Mouse (Mus musculus): ENCODE measurements around the gene Ryr1.

Ryr1 gene

DNA sequence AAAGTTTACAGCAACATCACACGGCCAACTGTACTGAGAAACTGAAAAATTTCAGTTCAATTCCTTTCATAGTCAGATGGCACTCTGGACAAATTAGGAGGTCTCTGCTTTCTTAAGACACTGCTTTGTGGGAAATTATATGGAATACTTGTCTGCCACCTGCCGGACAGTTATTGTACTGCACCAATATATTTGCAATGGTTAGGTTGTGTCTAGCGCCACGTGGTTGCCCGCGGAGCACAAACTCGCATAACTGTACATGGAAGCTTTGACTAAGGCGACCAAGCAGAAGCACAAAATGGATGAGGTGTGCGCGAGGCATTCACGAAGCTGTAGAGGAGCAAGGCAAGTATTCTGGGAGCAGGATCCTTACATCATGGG lies 85.4 kb downstream of the Ryr1 start:
- in situ Hi-C loops (cut with MboI, MseI), result no loop called here

DNA sequence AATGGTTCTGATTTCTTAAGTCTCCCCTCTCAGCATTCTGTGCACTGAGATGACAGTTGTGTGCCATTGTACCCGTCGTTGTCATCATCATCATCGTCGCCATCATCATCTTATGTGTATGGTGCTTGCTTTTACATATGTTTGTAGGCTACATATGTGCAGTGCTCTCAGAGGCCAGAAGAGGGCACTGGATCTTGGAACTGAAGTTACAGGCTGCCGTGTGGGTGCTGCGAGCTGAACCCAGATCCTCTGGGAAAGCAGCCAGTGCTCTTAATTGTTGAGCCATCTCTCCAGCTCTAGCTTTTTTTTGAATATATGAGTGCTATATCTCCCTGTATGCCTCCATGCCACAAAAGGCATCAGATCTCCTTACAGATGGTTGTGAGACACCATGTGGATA lies 87.7 kb downstream of the Ryr1 start:
- in situ Hi-C loops (cut with MboI, MseI), result no loop called here

DNA sequence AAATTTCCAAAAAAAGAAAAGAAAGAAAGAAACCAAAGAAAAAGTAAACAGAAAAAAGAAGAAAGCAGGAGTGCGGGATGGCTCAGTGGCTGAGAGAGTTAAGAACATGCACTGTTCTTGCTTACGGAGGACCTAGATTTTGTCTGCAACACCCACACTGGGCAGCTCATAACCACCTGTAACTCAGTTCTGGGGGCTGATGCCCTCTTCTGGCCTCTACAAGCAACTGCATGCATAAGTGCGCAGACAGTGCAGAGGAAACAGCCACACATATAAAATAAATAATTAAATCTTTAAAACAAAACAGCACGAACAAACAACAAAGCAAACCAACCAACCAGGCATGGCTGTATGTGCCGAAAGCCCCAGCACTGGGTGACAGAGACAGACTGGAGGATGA lies 92.3 kb downstream of the Ryr1 start:
- in situ Hi-C loops (cut with MboI, MseI), result loop anchor here (5.0 kb wide), 1 partner anchor 45 kb away; no protein-coding TSS in a partner anchor

DNA sequence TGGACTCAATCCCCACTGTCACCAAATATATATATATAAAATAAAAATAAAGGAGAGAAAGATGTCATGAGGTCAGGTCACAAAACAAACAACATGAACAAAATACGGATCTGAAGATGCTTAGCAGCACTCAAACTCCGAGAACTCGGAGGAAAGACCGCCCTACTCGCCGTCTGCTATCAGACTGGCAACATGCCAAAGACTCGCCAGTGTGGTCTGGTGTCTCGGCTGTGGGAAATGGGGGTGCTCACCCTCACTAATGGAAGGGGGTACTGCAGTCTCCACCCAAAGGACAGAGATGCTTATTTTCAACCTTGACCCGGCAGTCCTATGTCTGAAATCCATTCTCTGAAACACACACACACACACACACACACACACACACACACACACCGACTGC lies 93.3 kb downstream of the Ryr1 start:
- in situ Hi-C loops (cut with MboI, MseI), result loop anchor here (5.0 kb wide), 1 partner anchor 44 kb away; no protein-coding TSS in a partner anchor

DNA sequence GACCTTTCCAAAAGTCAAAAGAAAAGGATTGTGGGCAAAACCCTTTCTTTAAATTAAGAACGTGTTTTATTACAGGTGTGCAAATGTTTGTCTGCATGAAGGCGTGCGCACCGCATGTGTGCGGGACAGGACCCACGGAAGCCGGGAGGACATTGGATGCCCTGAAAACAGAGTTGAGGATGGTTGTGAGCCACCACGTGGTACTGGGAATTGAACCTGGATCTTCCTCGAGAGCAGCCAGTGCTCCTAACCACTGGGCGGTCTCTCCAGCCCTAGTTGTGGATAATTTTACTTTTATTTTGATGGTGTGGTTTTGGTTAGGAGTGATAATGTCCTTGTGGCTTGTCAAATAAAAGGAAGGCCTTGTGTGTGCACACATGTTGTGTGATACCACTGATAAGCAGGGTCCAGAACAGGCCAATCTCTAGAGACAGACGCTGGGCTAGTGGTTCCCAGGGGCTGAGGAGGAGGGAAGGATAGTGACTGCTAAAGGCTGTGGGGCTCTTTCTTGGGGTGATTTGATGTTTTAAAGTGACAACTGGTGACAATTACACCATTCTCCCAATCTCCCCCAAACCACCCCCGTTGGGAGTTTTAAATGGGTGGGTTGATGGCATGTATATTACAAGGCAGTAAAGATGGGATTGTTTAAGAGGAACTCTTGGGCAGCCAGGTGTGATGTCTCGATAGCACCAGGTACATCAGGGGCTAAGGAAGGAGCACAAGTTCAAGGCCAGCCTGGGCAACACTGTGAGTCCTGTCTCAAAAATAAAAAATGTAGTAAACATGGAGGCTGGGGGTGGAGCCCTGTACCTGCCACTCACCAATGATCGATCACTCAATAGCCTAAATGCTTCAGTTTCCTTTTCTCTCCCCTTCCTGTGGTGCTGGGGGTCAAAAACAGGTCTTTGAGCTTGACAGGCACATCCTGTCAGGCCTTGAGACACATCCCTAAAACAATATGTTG lies 95.0 kb downstream of the Ryr1 start:
- in situ Hi-C loops (cut with MboI, MseI), result loop anchor here (5.0 kb wide), 1 partner anchor 43 kb away; no protein-coding TSS in a partner anchor

DNA sequence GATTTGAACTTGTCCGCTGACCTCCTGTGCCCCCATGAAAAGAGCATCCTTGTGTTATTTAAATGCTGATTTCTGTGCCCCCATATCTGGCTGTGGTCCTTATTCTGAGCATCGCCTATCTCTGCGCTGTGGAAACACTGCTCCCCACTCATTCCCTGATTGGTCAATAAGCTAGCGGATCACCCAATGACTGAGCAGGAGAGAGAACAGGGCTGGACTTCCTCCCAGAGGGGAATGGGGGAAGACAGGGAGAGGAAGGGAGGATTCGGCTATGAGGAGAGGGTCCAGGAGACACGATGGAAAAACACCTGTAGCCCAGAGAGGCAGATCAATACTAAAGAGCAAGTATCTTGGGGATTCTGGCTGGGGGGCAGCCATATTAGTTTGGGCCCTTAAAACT lies 96.2 kb downstream of the Ryr1 start:
- in situ Hi-C loops (cut with MboI, MseI), result no loop called here

DNA sequence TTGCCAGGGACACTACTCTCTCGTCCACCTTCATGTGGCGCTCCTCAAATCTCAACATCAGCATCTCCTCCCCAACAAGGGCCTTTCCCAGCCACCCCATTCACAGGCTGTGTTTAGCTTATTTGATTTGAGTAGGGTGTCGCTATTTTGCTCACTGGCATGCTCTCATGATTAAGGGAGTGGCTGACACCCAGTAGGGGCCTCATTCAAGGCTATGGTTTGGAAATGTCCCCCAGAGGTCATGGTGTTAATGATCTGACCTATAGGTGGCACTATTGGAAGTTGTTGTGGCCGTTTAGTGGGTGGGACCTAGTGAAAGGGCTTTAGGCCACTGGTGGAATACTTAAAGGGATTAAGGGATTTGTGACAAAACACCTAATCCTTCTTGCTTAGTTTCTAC lies 98.2 kb downstream of the Ryr1 start:
- in situ Hi-C loops (cut with MboI, MseI), result no loop called here

DNA sequence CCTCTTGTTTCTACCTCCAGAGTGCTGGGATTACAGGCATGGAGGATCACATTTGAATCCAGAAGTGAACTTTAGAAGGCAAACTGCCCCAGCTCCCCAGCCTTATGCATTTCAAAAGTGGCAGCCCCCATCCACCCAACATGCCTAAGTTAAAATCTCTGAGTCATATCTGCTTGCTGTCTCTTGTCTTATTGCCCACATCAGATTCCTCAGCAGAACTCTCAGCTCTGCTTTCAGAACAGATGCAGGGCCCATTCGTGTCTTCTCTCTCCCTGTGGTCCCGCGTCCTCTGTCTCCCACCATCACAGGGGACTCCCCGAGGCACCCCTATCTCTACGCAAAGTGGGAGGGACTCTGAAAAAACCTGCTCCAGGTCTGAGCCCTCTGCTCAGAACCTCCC lies 98.8 kb downstream of the Ryr1 start:
- in situ Hi-C loops (cut with MboI, MseI), result no loop called here

DNA sequence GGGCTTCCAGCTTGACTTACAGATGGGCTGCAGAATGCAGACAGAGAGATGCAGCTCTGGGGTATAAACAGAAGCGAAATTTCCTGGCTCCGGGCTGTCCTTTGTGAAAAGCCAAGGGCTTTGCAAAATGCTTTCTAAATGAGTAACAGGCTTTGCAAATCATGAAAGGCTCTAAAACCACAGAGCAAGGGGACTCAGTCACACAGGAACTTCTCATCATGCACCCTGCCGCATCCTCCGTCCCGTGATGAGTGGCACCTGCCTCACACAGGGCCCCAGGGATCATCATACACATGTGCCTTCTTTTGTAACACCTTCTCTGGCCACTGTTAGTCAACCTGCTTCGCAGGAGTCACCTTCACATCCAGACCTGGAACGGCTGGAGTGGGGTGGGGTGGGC lies 99.4 kb downstream of the Ryr1 start:
- in situ Hi-C loops (cut with MboI, MseI), result no loop called here

DNA sequence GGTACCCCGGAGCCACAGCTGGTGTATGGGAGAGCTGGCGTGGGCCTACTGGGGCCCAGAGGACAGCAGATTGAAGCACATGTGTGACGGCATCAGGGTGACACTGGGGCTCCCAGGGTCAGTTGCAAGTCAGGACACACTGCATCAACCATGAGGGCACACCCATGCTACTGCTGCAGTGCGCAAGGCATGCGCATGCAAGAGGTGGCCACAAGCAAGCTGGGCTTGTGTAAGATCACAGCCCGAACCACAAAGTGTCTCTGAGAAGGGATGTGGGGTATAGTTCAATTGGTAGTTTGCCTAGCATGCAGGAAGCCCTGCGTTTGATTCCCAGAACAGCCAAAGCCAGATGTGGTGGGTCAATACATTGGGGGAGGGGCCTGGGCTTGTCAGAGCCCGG lies 101.5 kb downstream of the Ryr1 start:
- in situ Hi-C loops (cut with MboI, MseI), result no loop called here

DNA sequence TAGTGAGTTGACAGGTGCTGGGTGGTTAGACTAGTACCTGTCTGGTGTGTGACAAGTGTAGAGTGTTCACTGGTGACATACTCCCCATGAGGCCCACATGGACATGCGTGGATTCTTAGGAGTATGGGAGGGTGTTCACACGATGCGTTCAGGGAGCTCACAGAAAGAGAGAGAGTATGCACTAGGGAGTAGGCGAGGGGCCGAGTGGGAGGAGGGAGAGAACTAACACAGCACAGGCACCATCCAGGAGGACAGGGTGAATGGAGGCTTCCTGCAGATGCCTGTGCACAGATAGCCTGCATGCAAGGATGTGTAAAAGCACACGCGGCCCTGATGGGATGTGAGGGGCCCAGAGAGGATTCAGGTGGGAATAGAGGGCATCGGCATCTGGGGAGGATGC lies 102.5 kb downstream of the Ryr1 start:
- in situ Hi-C loops (cut with MboI, MseI), result no loop called here

DNA sequence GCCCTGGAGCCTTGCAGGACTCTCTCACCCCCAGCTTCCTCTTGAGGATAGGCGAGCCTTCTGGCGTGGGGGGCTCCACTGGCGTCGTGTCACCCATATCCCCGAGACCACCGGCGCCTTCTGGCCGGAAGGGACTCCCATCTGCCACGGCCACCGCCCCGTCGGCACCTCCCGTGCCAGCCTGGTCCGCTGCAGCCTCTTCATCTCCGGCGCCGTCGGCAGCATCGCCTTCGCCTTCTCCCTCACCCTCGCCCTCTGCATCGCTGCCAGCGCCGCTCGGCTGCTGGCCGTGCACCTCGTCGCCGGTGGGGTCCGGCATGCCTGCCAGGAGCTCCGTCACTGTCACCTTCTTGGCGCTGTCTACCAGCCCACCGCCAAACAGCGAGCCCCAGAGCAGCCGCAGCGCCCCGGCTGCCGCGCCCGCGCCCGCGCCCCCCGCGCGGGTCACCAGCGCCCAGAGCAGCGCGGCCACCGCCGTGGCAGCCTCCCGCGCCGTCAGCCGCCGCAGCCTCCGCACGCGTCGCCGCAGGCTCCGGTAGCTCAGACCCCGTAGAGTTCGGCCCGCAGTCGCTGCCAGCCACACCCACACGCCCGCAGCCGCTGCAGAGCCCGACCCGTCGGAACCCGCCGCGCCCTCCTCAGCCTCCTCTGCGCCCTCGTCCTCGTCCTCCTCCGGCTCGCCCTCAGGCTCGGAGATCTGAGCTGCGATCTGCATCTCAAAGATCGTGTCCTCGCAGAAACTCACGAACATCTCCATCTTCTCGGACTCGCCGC lies 105.3 kb downstream of the Ryr1 start:
- in situ Hi-C loops (cut with MboI, MseI), result no loop called here

DNA sequence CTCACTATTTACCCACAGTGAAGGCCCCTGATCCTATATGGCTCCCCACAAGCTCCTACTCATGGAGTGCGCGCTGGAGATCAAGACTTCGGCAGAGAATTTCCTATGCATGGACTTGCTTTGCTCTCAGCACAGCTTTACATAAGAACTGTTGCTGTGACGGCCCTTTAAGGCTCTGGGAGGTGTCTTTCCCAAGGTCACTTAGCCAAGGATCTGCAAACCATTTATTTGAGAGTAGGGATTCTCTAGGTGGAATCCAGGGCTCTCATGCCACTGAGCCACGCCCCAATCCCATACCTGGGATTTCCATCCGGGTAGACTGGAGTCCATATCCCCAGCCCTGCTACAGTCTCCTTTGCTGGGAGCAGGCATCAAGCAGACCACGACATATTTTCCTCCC lies 107.8 kb downstream of the Ryr1 start:
- in situ Hi-C loops (cut with MboI, MseI), result no loop called here

DNA sequence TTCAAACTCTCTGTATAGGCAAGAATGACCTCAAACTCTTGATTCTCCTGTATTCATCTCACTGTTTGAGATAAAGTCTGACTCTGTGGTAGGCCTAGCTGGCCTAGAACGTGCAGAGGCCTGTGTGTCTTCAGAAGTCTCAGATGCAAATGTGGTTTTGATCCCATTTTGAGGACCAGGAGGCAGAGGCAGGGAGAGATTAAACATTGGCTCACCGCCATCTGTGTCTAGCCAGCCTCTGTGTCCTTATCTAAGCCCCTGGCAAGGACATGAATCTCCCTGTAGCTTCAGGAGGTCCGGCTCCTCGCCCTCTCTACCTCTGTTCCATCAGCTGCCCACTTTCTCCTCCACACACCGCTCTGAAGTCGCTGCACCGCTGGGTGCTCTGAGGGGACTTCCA lies 108.5 kb downstream of the Ryr1 start:
- in situ Hi-C loops (cut with MboI, MseI), result no loop called here

DNA sequence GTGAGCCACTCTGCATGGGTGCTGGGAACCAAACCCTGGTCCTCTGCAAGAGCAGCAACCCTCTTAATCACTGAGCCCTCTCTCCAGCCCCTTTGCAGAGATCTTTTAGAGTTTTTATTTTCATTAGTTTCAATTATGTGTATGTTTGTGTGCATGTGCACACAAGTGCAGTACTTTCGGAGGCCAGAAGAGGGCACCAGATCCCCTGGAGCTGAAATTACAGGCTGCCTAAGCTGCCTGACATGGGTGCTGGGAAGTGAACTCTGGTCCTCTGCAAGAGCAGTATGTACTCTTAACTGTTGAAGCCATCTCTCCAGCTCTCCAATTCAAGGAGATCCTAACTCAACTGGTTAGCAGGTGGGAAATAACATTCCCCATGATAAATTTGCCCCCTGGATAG lies 110.0 kb downstream of the Ryr1 start:
- in situ Hi-C loops (cut with MboI, MseI), result no loop called here

DNA sequence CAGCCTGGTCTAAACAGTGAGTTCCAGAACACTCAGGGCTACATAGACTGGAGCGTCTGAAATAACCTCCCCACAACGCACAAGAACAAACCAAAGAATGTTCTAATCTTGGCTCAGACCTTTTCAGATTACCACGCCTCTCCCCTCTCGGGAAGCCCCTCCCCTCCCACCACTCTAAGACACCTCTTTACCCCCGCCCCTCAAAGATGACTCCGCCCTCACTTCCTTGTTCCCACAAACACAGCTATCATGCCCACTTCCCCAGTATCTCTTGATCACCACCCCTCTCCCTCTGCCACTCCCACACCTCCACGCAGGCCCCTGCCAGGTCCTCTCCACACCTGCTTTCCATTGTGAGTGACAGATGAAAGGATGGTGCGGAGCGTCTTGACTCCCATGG lies 116.3 kb downstream of the Ryr1 start:
- in situ Hi-C loops (cut with MboI, MseI), result no loop called here

DNA sequence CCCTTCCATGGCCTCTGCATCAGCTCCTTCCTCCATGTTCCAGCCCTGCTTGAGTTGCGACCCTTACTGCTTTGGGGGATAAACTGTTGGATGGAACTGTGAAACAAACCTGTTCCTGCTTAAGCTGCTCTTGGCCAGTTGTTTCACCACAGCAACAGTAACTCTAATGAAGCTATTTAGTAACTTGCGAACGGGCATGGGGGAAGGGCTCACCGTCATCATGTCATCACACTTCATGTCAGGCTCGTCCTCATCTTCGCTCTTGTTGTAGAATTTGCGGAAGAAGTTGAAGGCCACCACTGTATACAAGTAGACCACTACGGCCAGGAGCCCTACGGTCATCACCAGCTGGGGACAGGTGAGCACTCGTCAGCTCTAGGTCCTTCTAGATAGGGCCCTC lies 116.8 kb downstream of the Ryr1 start:
- in situ Hi-C loops (cut with MboI, MseI), result no loop called here

DNA sequence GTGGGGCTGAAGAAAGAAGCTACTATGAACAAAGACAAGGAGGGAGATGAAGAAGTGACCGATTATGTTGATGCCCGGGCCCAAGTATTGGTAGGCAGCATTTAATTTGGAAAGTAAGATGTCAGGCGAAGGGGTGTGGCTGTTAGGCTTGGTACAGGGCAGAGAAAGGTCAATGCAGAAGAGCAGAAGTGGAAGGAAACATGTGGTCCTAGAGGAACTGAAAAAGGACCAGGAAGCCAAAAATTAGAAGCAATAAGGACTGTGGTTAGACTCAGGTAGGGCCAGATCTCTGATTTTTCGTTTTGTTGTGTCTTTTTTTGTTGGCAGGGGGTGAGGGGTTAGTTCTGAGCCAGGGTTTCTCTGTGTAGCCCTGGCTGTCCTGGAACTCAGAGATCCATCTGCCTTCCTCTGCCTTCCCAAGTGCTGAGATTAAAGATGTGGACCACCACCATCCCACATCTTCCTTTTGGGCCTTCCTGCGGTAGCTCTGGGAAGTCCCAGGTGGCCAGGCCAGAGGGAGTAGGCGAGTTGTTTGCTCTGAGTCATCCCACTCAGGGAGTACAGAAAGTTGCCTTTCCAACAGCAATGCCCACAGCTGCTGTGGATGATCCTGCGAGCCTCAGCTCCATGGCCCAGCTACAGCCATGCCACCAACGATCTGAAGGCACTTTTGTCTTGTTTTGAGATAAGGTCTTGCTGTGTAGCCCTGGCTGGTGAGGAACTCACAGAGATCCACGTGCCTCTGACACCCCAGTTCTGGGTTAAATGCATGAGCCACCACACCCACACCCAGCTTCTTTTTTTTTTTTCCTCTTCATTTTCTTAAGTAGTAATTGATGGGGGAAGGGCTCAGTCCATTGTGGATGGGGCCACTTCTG lies 117.5 kb downstream of the Ryr1 start:
- in situ Hi-C loops (cut with MboI, MseI), result no loop called here

DNA sequence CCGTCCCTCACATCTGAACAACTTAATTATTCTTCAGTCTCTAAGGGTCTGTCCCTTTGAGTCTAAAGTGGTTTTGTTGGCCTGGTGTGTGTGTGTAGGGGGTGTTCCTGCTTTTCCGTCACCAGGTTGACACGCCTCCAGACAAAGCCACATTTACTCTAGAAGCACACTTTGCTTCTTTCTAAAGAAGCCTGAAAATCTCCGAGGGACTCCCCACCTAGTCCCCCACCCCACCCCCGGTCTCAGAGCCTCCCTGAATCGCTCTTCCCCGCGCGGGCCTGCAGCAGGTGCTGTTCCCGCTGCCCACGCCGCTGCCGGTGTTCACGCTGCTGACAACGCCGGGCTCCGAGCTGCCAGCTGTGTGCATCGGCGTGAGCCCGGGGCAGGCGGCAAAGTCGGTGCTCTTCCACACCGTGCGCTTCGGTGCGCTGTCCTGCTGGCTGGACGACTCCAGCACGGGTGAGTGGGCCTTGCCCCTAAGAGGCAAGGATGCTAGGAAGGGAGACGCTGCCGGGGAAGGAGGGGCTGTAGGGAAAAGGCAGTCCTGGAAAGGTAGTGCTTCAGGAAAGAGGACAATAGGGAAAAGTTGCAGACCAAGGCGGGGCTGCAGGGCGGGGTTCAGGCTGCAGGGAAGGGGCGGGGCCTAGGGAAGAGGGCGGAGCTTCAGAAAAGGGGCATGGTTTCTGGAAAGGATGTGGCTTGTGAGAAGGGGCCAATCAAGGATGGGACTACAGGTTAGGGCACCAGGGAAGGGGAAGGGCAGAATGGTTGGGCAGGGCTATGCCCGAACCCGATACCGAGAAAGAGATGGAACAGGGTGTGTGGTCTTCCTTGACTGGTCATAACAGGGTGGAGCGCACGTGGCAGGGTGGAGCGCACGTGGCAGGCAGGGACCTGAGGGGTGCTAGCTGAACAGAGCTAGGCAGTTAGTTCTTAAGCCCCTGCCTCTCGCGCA lies 124.1 kb downstream of the Ryr1 start:
- in situ Hi-C loops (cut with MboI, MseI), result no loop called here

DNA sequence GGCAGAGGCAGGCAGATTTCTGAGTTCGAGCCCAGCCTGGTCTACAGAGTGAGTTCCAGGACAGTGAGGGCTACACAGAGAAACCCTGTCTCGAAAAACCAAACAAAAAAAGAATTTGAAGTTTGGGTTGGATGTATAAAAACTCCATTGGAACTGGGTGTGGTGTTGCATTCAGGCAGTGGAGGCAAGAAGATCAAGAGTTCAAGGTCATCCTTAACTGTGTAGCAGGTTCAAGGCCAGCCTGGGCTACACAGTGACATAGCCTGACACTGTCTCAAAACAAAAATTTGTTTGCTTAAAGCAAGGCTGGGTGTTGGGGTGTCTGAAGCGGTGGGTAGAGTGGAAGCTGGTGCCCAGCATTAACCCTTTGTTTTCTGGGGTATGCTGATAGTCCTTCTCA lies 131.6 kb downstream of the Ryr1 start:
- in situ Hi-C loops (cut with MboI, MseI), result no loop called here

DNA sequence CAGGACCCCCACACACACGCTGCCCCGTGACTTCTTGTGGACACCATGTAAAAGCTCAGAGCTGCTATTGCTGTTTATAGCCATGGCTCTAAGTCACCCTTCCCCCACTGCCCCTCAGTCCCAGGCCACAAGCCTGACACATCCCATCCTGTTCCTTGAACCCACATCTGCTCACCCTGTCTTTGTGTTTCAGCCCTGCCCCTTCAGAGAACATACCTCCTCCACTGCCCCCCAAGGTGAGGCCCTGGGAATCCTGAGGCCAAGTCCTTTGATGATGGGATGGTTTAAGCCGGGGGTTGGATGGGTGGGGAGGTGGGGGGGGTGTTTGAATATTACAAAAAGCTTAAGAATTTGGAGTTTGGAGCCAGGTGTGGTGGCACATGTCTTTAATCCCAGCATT lies 132.0 kb downstream of the Ryr1 start:
- in situ Hi-C loops (cut with MboI, MseI), result no loop called here

All from regulatory T cell (primary cell).